Mouse (Mus musculus) MEL (cell line): ENCODE measurements around the gene Armc8. TPM values are rescaled to one million over a fixed set of nuclear protein-coding genes. Genes with fewer than 3 reads are reported as not detected.

Source experiments
- DNase-seq: peaks from one replicate; pipeline ENCODE4 v3.0.0; 2011; ENCODE audit warnings: low read depth, low spot score
- H3K27ac ChIP-seq: 2 replicates; pipeline ENCODE4 v1.5.1; 2012; ENCODE audit warnings: low read depth, mild to moderate bottlenecking, control low read depth, low read length, moderate library complexity; ENCODE audit not compliant: control insufficient read depth
- H3K27me3 ChIP-seq, 2 experiments: fragments of 150-350 bp in 1 of 2; sonication (generic) in 1 of 2; 2 replicates each; pipeline ENCODE4 v1.6.1; 2012; ENCODE audit warnings: low read length in 2 of 2, mild to moderate bottlenecking in 2 of 2, improper control_type of control experiment in 1 of 2, moderate library complexity in 1 of 2; ENCODE audit not compliant: insufficient read depth in 2 of 2, control insufficient read depth in 1 of 2
- H3K36me3 ChIP-seq, 2 experiments: 2 replicates each; pipeline ENCODE4 v1.6.1; 2012 to 2014; ENCODE audit warnings: low read length in 2 of 2, improper control_type of control experiment in 1 of 2, inconsistent platforms in 1 of 2, mild to moderate bottlenecking in 1 of 2; ENCODE audit not compliant: insufficient read depth in 2 of 2, control insufficient read depth in 1 of 2
- H3K4me1 ChIP-seq, 2 experiments: fragments of 150-350 bp in 1 of 2; sonication (generic) in 1 of 2; 2 replicates each; pipeline ENCODE4 v1.6.1; 2012; ENCODE audit warnings: low read length in 2 of 2, improper control_type of control experiment in 1 of 2, mild to moderate bottlenecking in 1 of 2; ENCODE audit not compliant: insufficient read depth in 2 of 2, control insufficient read depth in 1 of 2
- H3K4me3 ChIP-seq, 2 experiments: fragments of 150-350 bp in 1 of 2; sonication (generic) in 1 of 2; 2 replicates each; pipeline ENCODE4 v1.5.1; 2012; ENCODE audit warnings: low read depth in 2 of 2, low read length in 2 of 2, mild to moderate bottlenecking in 2 of 2, moderate library complexity in 2 of 2, control low read depth in 1 of 2, improper control_type of control experiment in 1 of 2; ENCODE audit not compliant: control insufficient read depth in 1 of 2, insufficient read depth in 1 of 2
- H3K79me2 ChIP-seq: 2 replicates; pipeline ENCODE4 v1.6.1; 2012; ENCODE audit warnings: mild to moderate bottlenecking, low read length, moderate library complexity; ENCODE audit not compliant: control insufficient read depth, poor library complexity, insufficient read depth
- H3K9ac ChIP-seq: 2 replicates; pipeline ENCODE4 v1.6.1; 2012; ENCODE audit warnings: low read depth, mild to moderate bottlenecking, control low read depth, low read length, moderate library complexity; ENCODE audit not compliant: control insufficient read depth, poor library complexity, severe bottlenecking
- H3K9me3 ChIP-seq: fragments of 150-350 bp; sonication (generic); replicated peaks from 2 replicates; pipeline ENCODE4 v1.6.1; 2012; ENCODE audit warnings: mild to moderate bottlenecking, low read length, improper control_type of control experiment, moderate library complexity; ENCODE audit not compliant: insufficient read depth
- BHLHE40 ChIP-seq: IDR thresholded peaks from 2 replicates; pipeline ENCODE4 v1.6.1; 2012; ENCODE audit warnings: low read depth, mild to moderate bottlenecking, inconsistent platforms, low read length, improper control_type of control experiment, borderline replicate concordance
- CHD1 ChIP-seq: IDR thresholded peaks from 2 replicates; pipeline ENCODE4 v1.6.1; 2012; ENCODE audit warnings: low read depth, mild to moderate bottlenecking, inconsistent platforms, low read length, improper control_type of control experiment
- CHD2 ChIP-seq: IDR thresholded peaks from 2 replicates; pipeline ENCODE4 v1.6.1; 2011; ENCODE audit warnings: low read length, improper control_type of control experiment
- CTCF ChIP-seq, 3 experiments: IDR thresholded peaks in 2 of 3; conservative IDR thresholded peaks in 1 of 3; 2 replicates each; pipeline ENCODE4 v1.5.1; 2011 to 2012; ENCODE audit warnings: low read length in 3 of 3, low read depth in 2 of 3, mild to moderate bottlenecking in 2 of 3, improper control_type of control experiment in 1 of 3, inconsistent platforms in 1 of 3, mixed read lengths in 1 of 3, moderate library complexity in 1 of 3; ENCODE audit not compliant: control insufficient read depth in 1 of 3, insufficient read depth in 1 of 3, poor library complexity in 1 of 3, severe bottlenecking in 1 of 3
- E2F4 ChIP-seq: IDR thresholded peaks from 2 replicates; pipeline ENCODE4 v1.6.1; 2011; ENCODE audit warnings: low read depth, low read length, improper control_type of control experiment, borderline replicate concordance
- ELF1 ChIP-seq: IDR thresholded peaks from 2 replicates; pipeline ENCODE4 v1.6.1; 2014; ENCODE audit warnings: low read depth, mild to moderate bottlenecking, inconsistent platforms, low read length, improper control_type of control experiment, moderate library complexity
- EP300 ChIP-seq, 2 experiments: IDR thresholded peaks; 2 replicates each; pipeline ENCODE4 v1.6.1; 2011; ENCODE audit warnings: improper control_type of control experiment in 2 of 2, low read length in 2 of 2, low read depth in 1 of 2, mild to moderate bottlenecking in 1 of 2
- HCFC1 ChIP-seq: IDR thresholded peaks from 2 replicates; pipeline ENCODE4 v1.6.1; 2012; ENCODE audit warnings: low read depth, mild to moderate bottlenecking, inconsistent platforms, low read length, improper control_type of control experiment, moderate library complexity
- JUND ChIP-seq: IDR thresholded peaks from 2 replicates; pipeline ENCODE4 v1.6.1; 2011; ENCODE audit warnings: low read depth, mild to moderate bottlenecking, improper control_type of control experiment, low read length
- KAT2A ChIP-seq: conservative IDR thresholded peaks from 2 replicates; pipeline ENCODE4 v1.6.1; 2012; ENCODE audit warnings: low read depth, low read length, improper control_type of control experiment, inconsistent platforms
- MAFK ChIP-seq: IDR thresholded peaks from 2 replicates; pipeline ENCODE4 v1.6.1; 2011; ENCODE audit warnings: low read depth, mild to moderate bottlenecking, low read length, improper control_type of control experiment, borderline replicate concordance
- MAX ChIP-seq: IDR thresholded peaks from 2 replicates; pipeline ENCODE4 v1.6.1; 2011; ENCODE audit warnings: low read length, improper control_type of control experiment
- MXI1 ChIP-seq: IDR thresholded peaks from 2 replicates; pipeline ENCODE4 v1.6.1; 2011; ENCODE audit warnings: mild to moderate bottlenecking, low read depth, low read length, improper control_type of control experiment
- MYB ChIP-seq: IDR thresholded peaks from 2 replicates; pipeline ENCODE4 v1.6.1; 2011; ENCODE audit warnings: mild to moderate bottlenecking, low read depth, low read length, improper control_type of control experiment
- MYC ChIP-seq: IDR thresholded peaks from 2 replicates; pipeline ENCODE4 v1.6.1; 2011; ENCODE audit warnings: low read depth, mild to moderate bottlenecking, low read length, improper control_type of control experiment, moderate library complexity
- NELFE ChIP-seq: IDR thresholded peaks from 2 replicates; pipeline ENCODE4 v1.6.1; 2011; ENCODE audit warnings: low read depth, low read length, improper control_type of control experiment
- NRF1 ChIP-seq: IDR thresholded peaks from 2 replicates; pipeline ENCODE4 v1.6.1; 2014; ENCODE audit warnings: low read depth, mild to moderate bottlenecking, inconsistent platforms, low read length, improper control_type of control experiment, moderate library complexity; ENCODE audit not compliant: poor library complexity, insufficient read depth, severe bottlenecking
- POLR2A ChIP-seq, 2 experiments: IDR thresholded peaks; 2 replicates each; pipeline ENCODE4 v1.6.1; 2011 to 2012; ENCODE audit warnings: low read length in 2 of 2, mild to moderate bottlenecking in 2 of 2, control low read depth in 1 of 2, improper control_type of control experiment in 1 of 2, low read depth in 1 of 2, moderate library complexity in 1 of 2; ENCODE audit not compliant: control insufficient read depth in 1 of 2, insufficient read depth in 1 of 2, poor library complexity in 1 of 2
- POLR2AphosphoS2 ChIP-seq: IDR thresholded peaks from 2 replicates; pipeline ENCODE4 v1.6.1; 2011; ENCODE audit warnings: low read length, improper control_type of control experiment
- RCOR1 ChIP-seq: IDR thresholded peaks from 2 replicates; pipeline ENCODE4 v1.6.1; 2012; ENCODE audit warnings: low read depth, mild to moderate bottlenecking, inconsistent platforms, low read length, improper control_type of control experiment
- SIN3A ChIP-seq: IDR thresholded peaks from 2 replicates; pipeline ENCODE4 v1.6.1; 2012; ENCODE audit warnings: low read length, improper control_type of control experiment, inconsistent platforms
- SMC3 ChIP-seq: IDR thresholded peaks from 2 replicates; pipeline ENCODE4 v1.6.1; 2011; ENCODE audit warnings: low read depth, low read length, improper control_type of control experiment
- TBP ChIP-seq: IDR thresholded peaks from 2 replicates; pipeline ENCODE4 v1.8.0; 2011; ENCODE audit warnings: low read depth, low read length, improper control_type of control experiment
- UBTF ChIP-seq: IDR thresholded peaks from 2 replicates; pipeline ENCODE4 v1.6.1; 2012; ENCODE audit warnings: low read depth, mild to moderate bottlenecking, inconsistent platforms, low read length, improper control_type of control experiment, moderate library complexity, borderline replicate concordance; ENCODE audit not compliant: insufficient read depth
- ZKSCAN1 ChIP-seq: IDR thresholded peaks from 2 replicates; pipeline ENCODE4 v1.6.1; 2012; ENCODE audit warnings: low read depth, mild to moderate bottlenecking, inconsistent platforms, low read length, improper control_type of control experiment, moderate library complexity
- ZMIZ1 ChIP-seq: IDR thresholded peaks from 2 replicates; pipeline ENCODE4 v1.6.1; 2012; ENCODE audit warnings: low read depth, mild to moderate bottlenecking, inconsistent platforms, low read length, improper control_type of control experiment, moderate library complexity
- ZNF384 ChIP-seq: IDR thresholded peaks from 2 replicates; pipeline ENCODE4 v1.6.1; 2012; ENCODE audit warnings: low read depth, mild to moderate bottlenecking, inconsistent platforms, low read length, improper control_type of control experiment
- polyA plus RNA-seq, 2 experiments: library from polyadenylated mRNA; stranded (reverse) in 1 of 2; unstranded in 1 of 2; fragments of >175 nt in 1 of 2; fragments of >200 nt in 1 of 2; gene quantifications; 2 replicates each; pipeline versions ENCODE4 v1.2.1 to v1.2.4; 2012; ENCODE audit warnings: low replicate concordance in 2 of 2, low read depth in 1 of 2; ENCODE audit not compliant: insufficient read length in 2 of 2, insufficient read depth in 1 of 2, missing spikeins in 1 of 2
- total RNA-seq: library from RNA; depleted of rRNA; stranded (reverse); fragments of 300-350 nt; gene quantifications from 2 replicates; pipeline ENCODE4 v1.2.3, GENCODE M21; 2012

Armc8 gene
- total and polyA plus RNA-seq, 3 experiments = 11.9 to 14.3 TPM; not detected in 1

DNA sequence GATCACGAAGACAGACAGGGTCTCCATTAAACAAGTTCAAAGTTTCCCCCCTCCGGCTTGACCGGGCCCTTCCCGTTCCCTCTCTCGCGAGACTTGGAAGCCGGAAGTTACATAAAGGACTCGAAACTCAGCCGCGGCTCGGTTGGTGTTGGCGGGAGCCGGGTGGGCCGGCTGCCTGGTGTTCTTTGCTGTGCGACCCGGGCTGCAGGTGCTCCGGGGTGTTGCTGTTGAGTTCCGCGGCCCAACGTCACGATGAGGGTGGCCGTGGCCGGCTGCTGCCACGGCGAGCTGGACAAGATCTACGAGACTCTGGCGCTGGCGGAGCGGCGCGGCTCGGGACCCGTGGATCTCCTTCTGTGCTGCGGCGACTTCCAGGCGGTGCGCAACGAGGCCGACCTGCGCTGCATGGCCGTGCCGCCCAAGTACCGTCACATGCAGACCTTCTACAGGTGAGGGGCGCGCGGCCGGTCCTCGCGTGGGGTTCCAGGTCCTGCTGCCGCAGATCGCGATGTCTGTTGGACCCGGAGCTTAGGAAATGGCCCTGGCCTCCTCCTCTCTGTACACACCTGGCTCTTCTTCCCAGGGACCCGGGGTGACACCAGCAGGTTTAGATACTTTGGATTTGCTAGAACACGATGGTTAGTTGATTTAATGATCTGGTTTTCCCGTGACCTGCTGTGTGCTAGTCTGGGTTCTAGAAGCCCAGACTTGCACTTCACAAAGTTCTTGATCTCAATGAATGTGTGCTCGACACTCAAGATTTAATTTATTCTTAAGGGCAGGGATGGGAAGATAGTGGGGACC is 7.2 kb upstream of the Armc8 start, which contains the start of gene Dbr1:
Dbr1 (plus strand) TSS at position 123 of the 804 bp plus-strand sequence.
- Histone ChIP-seq H3K27me3 (no peaks in the 10 kb centered on the region), H3K4me1 (peaks cover 7 to 19% of the 10 kb centered on the region in 2 experiments; a peak in 3 of 4 replicates), H3K9me3 (no peaks in the 10 kb centered on the region), H3K4me3 (peak within 1 kb of the TSS; percentile 73 to 97), H3K36me3 (peaks cover 4 to 27% of the 10 kb centered on the region in 2 experiments), H3K27ac (peak within 1 kb of the TSS; percentile 61), H3K79me2 (peaks cover 26% of the 10 kb centered on the region), H3K9ac (peak within 1 kb of the TSS; percentile 84)
- no peak; the same call in none of the 2 replicates for TF ChIP-seq MAX
- TF ChIP-seq TBP = peak; percentile 95
- no peak for TF ChIP-seq SMC3
- peak; percentile 75; the same call in 1 of the 2 replicates for TF ChIP-seq SIN3A
- TF ChIP-seq KAT2A = peak; percentile 2; the same call in 1 of the 2 replicates
- TF ChIP-seq HCFC1 = peak; percentile 84
- TF ChIP-seq E2F4 = peak; percentile 63; the same call in 1 of the 2 replicates
- TF ChIP-seq BHLHE40 = no peak
- TF ChIP-seq MAFK = no peak
- TF ChIP-seq POLR2AphosphoS2 = peak; percentile 92
- peak; percentile 48; the same call in 1 of the 2 replicates for TF ChIP-seq MXI1
- TF ChIP-seq EP300 (IDR thresholded peaks at IDR 0.05; ENCODE audit: low read depth in 1 of 2, low read length in 2 of 2) = peak in 1 of 2 experiments; percentile 6; a peak in 1 of 4 replicates
- TF ChIP-seq POLR2A (IDR thresholded peaks at IDR 0.05; ENCODE audit: control insufficient read depth in 1 of 2, insufficient read depth in 1 of 2, low read depth in 1 of 2, low read length in 2 of 2, poor library complexity in 1 of 2) = peak; percentile 92 to 94
- TF ChIP-seq MYC = peak; percentile 38; the same call in 1 of the 2 replicates
- TF ChIP-seq NELFE = peak; percentile 97
- peak; percentile 85; the same call in 1 of the 2 replicates for TF ChIP-seq ZMIZ1
- peak; percentile 99 for TF ChIP-seq CHD2
- no peak for TF ChIP-seq CTCF (IDR thresholded peaks at IDR 0.05 in 2 of 3, conservative IDR thresholded peaks at IDR 0.05 in 1 of 3; ENCODE audit: control insufficient read depth in 1 of 3, insufficient read depth in 1 of 3, low read depth in 2 of 3, low read length in 3 of 3, poor library complexity in 1 of 3, severe bottlenecking in 1 of 3)
- no peak for TF ChIP-seq NRF1
- TF ChIP-seq JUND = no peak
- no peak for TF ChIP-seq MYB
- no peak for TF ChIP-seq ZNF384
- peak; percentile 92 for TF ChIP-seq ELF1
- TF ChIP-seq UBTF = 0 out of 2 replicates have a peak, but pooled peaks have one; percentile 42
- no peak for TF ChIP-seq ZKSCAN1
- TF ChIP-seq RCOR1 = no peak
- TF ChIP-seq CHD1 = 0 out of 2 replicates have a peak, but pooled peaks have one; percentile 23
- peak; percentile 94 for DNase-seq
